ENCODE assay signal across 23 mouse cellular contexts in the genomic region with DNA sequence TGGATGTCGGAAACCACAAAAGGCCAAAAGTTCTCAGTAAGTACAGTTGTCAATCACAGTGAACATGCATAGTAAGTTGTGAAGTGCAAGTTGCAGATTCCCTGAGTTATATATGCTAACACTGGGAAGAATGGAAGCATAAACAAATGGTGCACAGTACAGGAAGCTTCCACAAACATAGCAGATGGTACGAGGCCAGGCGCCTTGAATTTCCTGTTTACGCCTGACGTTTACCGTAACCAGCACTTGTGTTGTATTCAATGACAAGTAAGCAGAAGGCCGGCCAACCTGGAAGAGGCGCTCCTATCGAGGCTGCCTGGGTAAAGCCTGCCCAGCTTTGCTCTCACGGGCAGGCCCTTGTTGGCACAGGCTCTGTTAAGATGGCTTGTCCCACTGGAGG. TPM values are rescaled to one million over a fixed set of nuclear protein-coding genes. Genes with fewer than 3 reads are reported as not detected.
A peak's percentile ranks its signal among the peaks of the same experiment; 100 is the strongest.
DNase-seq lines count a peak whose midpoint lies in the region; ATAC-seq and TF ChIP-seq lines count a peak whose summit lies in the region.
"Had no signal": no experiment of that assay in that cellular context is flagged by ENCODE, and none has a peak within 500 bp of the region (broad histone marks: within the 10 kb centered on the region; RNA-seq: fewer than 3 reads in every experiment).

No protein-coding gene starts in this region.

- H3K4me1 ChIP-seq in intestine, embryonic 15.5 days (replicated peaks), result no peaks in the 10 kb centered on the region
- H3K4me1 ChIP-seq in intestine, postnatal 0 days (replicated peaks; ENCODE audit: control insufficient read depth, insufficient read depth, low read length), result no peaks in the 10 kb centered on the region
- no peaks in the 10 kb centered on the region for H3K4me1 ChIP-seq in lung, embryonic 14.5 days (ENCODE audit: insufficient read depth)
- H3K4me1 ChIP-seq in hindbrain, embryonic 10.5 days (replicated peaks), result peaks cover 34% of the 10 kb centered on the region
- H3K4me1 ChIP-seq: heart, embryonic 13.5 days; hindbrain, embryonic 15.5 days had no signal

- H3K27ac ChIP-seq in intestine, embryonic 15.5 days, result 0 out of 2 replicates have a peak overlapping the region, but pooled peaks have one; percentile 13
- no peak overlapping the region for H3K27ac ChIP-seq in intestine, postnatal 0 days (ENCODE audit: low read depth, low read length)
- H3K27ac ChIP-seq in lung, embryonic 14.5 days (ENCODE audit: low read depth), result no peak overlapping the region
- H3K27ac ChIP-seq in hindbrain, embryonic 10.5 days, result no peak overlapping the region
- H3K27ac ChIP-seq: embryonic facial prominence, embryonic 12.5 days; heart, embryonic 13.5 days; hindbrain, embryonic 15.5 days; liver, embryonic 15.5 days had no signal

- peak; percentile 43 for DNase-seq in induced T-regulatory cell, adult 2 months (ENCODE audit: low read depth)
- peak; percentile 66 for DNase-seq in lung, embryonic 14.5 days
- DNase-seq in lung, postnatal 14 days, result peak; percentile 49
- DNase-seq in hindbrain, embryonic 10.5 days (ENCODE audit: low spot score), result no peak
- no peak for DNase-seq in retina, postnatal 1 day
- DNase-seq: adrenal gland, postnatal 36 days; cerebellum, adult 8-10 months; cerebellum, postnatal 36 days; heart, postnatal 10 days; kidney, postnatal 25 days; right cerebral cortex, adult 18-20 months; spleen, adult 18-20 months; thymus, postnatal 25 days had no signal

- WGBS in intestine, embryonic 15.5 days, result 67% methylated on average over 10 of the region's 10 CpGs
- 69% methylated on average over 10 of the region's 10 CpGs for WGBS in intestine, postnatal 0 days
- WGBS in lung, embryonic 14.5 days, result 74% methylated on average over 10 of the region's 10 CpGs
- WGBS in hindbrain, embryonic 10.5 days, result 92% methylated on average over 10 of the region's 10 CpGs

- H3K4me3 ChIP-seq in intestine, embryonic 15.5 days (replicated peaks), result no peak overlapping the region
- H3K4me3 ChIP-seq in intestine, postnatal 0 days (ENCODE audit: low read depth, low read length), result no peak overlapping the region
- no peak overlapping the region for H3K4me3 ChIP-seq in lung, embryonic 14.5 days (ENCODE audit: low read depth, low read length)
- H3K4me3 ChIP-seq in hindbrain, embryonic 10.5 days, result no peak overlapping the region
- H3K4me3 ChIP-seq: embryonic facial prominence, embryonic 12.5 days; heart, embryonic 13.5 days; hindbrain, embryonic 15.5 days; liver, embryonic 15.5 days had no signal

- no peak for ATAC-seq in intestine, embryonic 15.5 days
- ATAC-seq in intestine, postnatal 0 days, result no peak
- no peak; the same call in 1 of the 2 replicates for ATAC-seq in lung, embryonic 14.5 days (ENCODE audit: insufficient read depth)
- ATAC-seq: CD4-positive, CD25-positive, alpha-beta regulatory T cell, adult 4 months; forebrain, embryonic 16.5 days; midbrain, embryonic 16.5 days had no signal

- no peaks in the 10 kb centered on the region for H3K27me3 ChIP-seq in intestine, embryonic 15.5 days (replicated peaks)
- no peaks in the 10 kb centered on the region for H3K27me3 ChIP-seq in intestine, postnatal 0 days (replicated peaks; ENCODE audit: control insufficient read depth, insufficient read depth, low read length)
- H3K27me3 ChIP-seq in lung, embryonic 14.5 days (ENCODE audit: insufficient read depth, low read length), result no peaks in the 10 kb centered on the region
- H3K27me3 ChIP-seq in hindbrain, embryonic 10.5 days (ENCODE audit: insufficient read depth, poor library complexity, severe bottlenecking), result no peaks in the 10 kb centered on the region; the same call in 1 of the 2 replicates
- H3K27me3 ChIP-seq: embryonic facial prominence, embryonic 12.5 days; heart, embryonic 13.5 days; hindbrain, embryonic 15.5 days; liver, embryonic 15.5 days had no signal

- H3K9me3 ChIP-seq in intestine, embryonic 15.5 days, result no peaks in the 10 kb centered on the region
- no peaks in the 10 kb centered on the region for H3K9me3 ChIP-seq in intestine, postnatal 0 days (ENCODE audit: control insufficient read depth)
- H3K9me3 ChIP-seq in lung, embryonic 14.5 days (ENCODE audit: low read depth, low read length), result no peaks in the 10 kb centered on the region
- no peaks in the 10 kb centered on the region for H3K9me3 ChIP-seq in hindbrain, embryonic 10.5 days
- H3K9me3 ChIP-seq: embryonic facial prominence, embryonic 12.5 days; heart, embryonic 13.5 days; hindbrain, embryonic 15.5 days; liver, embryonic 15.5 days had no signal

- TF ChIP-seq CTCF in intestine, postnatal 0 days (IDR thresholded peaks at IDR 0.05; ENCODE audit: low read depth), result no peak
- no peak for TF ChIP-seq CTCF in lung, embryonic 14.5 days (IDR thresholded peaks at IDR 0.05; ENCODE audit: low read depth)

- H3K9ac ChIP-seq in intestine, embryonic 15.5 days, result no peak overlapping the region
- H3K9ac ChIP-seq in intestine, postnatal 0 days (ENCODE audit: low read depth, low read length), result no peak overlapping the region
- H3K9ac ChIP-seq in lung, embryonic 14.5 days, result no peak overlapping the region
- H3K9ac ChIP-seq: embryonic facial prominence, embryonic 12.5 days; heart, embryonic 13.5 days; hindbrain, embryonic 15.5 days; liver, embryonic 15.5 days had no signal

- peaks cover 24% of the 10 kb centered on the region for H3K36me3 ChIP-seq in intestine, embryonic 15.5 days
- H3K36me3 ChIP-seq in intestine, postnatal 0 days (ENCODE audit: control insufficient read depth, insufficient read depth), result peaks cover 51% of the 10 kb centered on the region
- peaks cover 54% of the 10 kb centered on the region for H3K36me3 ChIP-seq in lung, embryonic 14.5 days (ENCODE audit: insufficient read depth)
- peaks cover 74% of the 10 kb centered on the region for H3K36me3 ChIP-seq in hindbrain, embryonic 10.5 days

- H3K4me2 ChIP-seq in intestine, embryonic 15.5 days (replicated peaks), result no peak overlapping the region
- no peak overlapping the region for H3K4me2 ChIP-seq in intestine, postnatal 0 days (replicated peaks; ENCODE audit: low read depth)
- H3K4me2 ChIP-seq in lung, embryonic 14.5 days, result no peak overlapping the region
- H3K4me2 ChIP-seq: embryonic facial prominence, embryonic 12.5 days; heart, embryonic 13.5 days; hindbrain, embryonic 15.5 days; liver, embryonic 15.5 days; midbrain, embryonic 11.5 days had no signal

RNA-seq across cellular contexts. Expression of a gene that starts 6.8 kb away (rescaled TPM):
- 0.29 and 0.36 TPM in 2 replicates for polyA plus RNA-seq in intestine, embryonic 15.5 days (2015; fragmentation: Nextera tagmentation; extraction: Ambion mirVana)
- polyA plus RNA-seq in intestine, postnatal 0 days (2015; fragmentation: Nextera tagmentation; extraction: Ambion mirVana), result 0.14 and 0.27 TPM in 2 replicates
- polyA plus RNA-seq in lung, embryonic 14.5 days (2014; fragmentation: Nextera tagmentation; extraction: Ambion mirVana), result 0.57 and 0.87 TPM in 2 replicates
- 5.8 and 26.3 TPM in 2 replicates for polyA plus RNA-seq in hindbrain, embryonic 10.5 days (2016; fragmentation: Nextera tagmentation; extraction: Ambion mirVana)

RNA-seq across cellular contexts. Expression of a gene that starts 12.6 kb away (rescaled TPM):
- 53.5 and 67.8 TPM in 2 replicates for polyA plus RNA-seq in intestine, embryonic 15.5 days (2015; fragmentation: Nextera tagmentation; extraction: Ambion mirVana)
- 46.6 and 51.7 TPM in 2 replicates for polyA plus RNA-seq in intestine, postnatal 0 days (2015; fragmentation: Nextera tagmentation; extraction: Ambion mirVana)
- polyA plus RNA-seq in lung, embryonic 14.5 days (2014; fragmentation: Nextera tagmentation; extraction: Ambion mirVana), result 44.6 and 45.7 TPM in 2 replicates
- 69.9 and 73.9 TPM in 2 replicates for polyA plus RNA-seq in hindbrain, embryonic 10.5 days (2016; fragmentation: Nextera tagmentation; extraction: Ambion mirVana)

RNA-seq across cellular contexts. Expression of a gene that starts 18.9 kb away (rescaled TPM):
- polyA plus RNA-seq in intestine, embryonic 15.5 days (2015; fragmentation: Nextera tagmentation; extraction: Ambion mirVana), result 73.0 and 77.0 TPM in 2 replicates
- polyA plus RNA-seq in intestine, postnatal 0 days (2015; fragmentation: Nextera tagmentation; extraction: Ambion mirVana), result 51.0 and 55.9 TPM in 2 replicates
- 17.7 and 17.9 TPM in 2 replicates for polyA plus RNA-seq in lung, embryonic 14.5 days (2014; fragmentation: Nextera tagmentation; extraction: Ambion mirVana)
- polyA plus RNA-seq in hindbrain, embryonic 10.5 days (2016; fragmentation: Nextera tagmentation; extraction: Ambion mirVana), result 10.6 and 14.7 TPM in 2 replicates

RNA-seq across cellular contexts. Expression of a gene that starts 26.2 kb away (rescaled TPM):
- polyA plus RNA-seq in intestine, embryonic 15.5 days (2015; fragmentation: Nextera tagmentation; extraction: Ambion mirVana), result 14.0 and 18.7 TPM in 2 replicates
- polyA plus RNA-seq in intestine, postnatal 0 days (2015; fragmentation: Nextera tagmentation; extraction: Ambion mirVana), result 2.5 and 2.9 TPM in 2 replicates
- polyA plus RNA-seq in lung, embryonic 14.5 days (2014; fragmentation: Nextera tagmentation; extraction: Ambion mirVana), result 29.9 and 34.1 TPM in 2 replicates
- 46.0 and 54.4 TPM in 2 replicates for polyA plus RNA-seq in hindbrain, embryonic 10.5 days (2016; fragmentation: Nextera tagmentation; extraction: Ambion mirVana)

RNA-seq across cellular contexts. Expression of a gene that starts 32.1 kb away (rescaled TPM):
- polyA plus RNA-seq in intestine, embryonic 15.5 days (2015; fragmentation: Nextera tagmentation; extraction: Ambion mirVana), result 21.4 and 24.9 TPM in 2 replicates
- 15.8 and 16.9 TPM in 2 replicates for polyA plus RNA-seq in intestine, postnatal 0 days (2015; fragmentation: Nextera tagmentation; extraction: Ambion mirVana)
- 15.3 and 15.4 TPM in 2 replicates for polyA plus RNA-seq in lung, embryonic 14.5 days (2014; fragmentation: Nextera tagmentation; extraction: Ambion mirVana)
- 33.4 and 43.4 TPM in 2 replicates for polyA plus RNA-seq in hindbrain, embryonic 10.5 days (2016; fragmentation: Nextera tagmentation; extraction: Ambion mirVana)

Comparison
In these comparisons a context has a peak if more than half of its experiments do, and no peak if none do; other contexts are left out.
1. DNase-seq: peak in induced T-regulatory cell, adult 2 months (single experiment), lung, embryonic 14.5 days (single experiment) and lung, postnatal 14 days (single experiment); none in hindbrain, embryonic 10.5 days (single experiment) and retina, postnatal 1 day (single experiment).